18 mouse cellular contexts compared by ENCODE assay signal in genomic region chr17:65842669-65843381, GRCm38 (mm10). TPM values are rescaled to one million over a fixed set of nuclear protein-coding genes. Genes with fewer than 3 reads are reported as not detected.
DNase-seq lines count a peak whose midpoint lies in the region; ATAC-seq lines count a peak whose summit lies in the region.
"Had no signal": no experiment of that assay in that cellular context is flagged by ENCODE, and none has a peak within 500 bp of the region (broad histone marks: within the 10 kb centered on the region; RNA-seq: fewer than 3 reads in every experiment).

No protein-coding gene starts in this region.

- H3K4me1 ChIP-seq in intestine, embryonic 15.5 days (replicated peaks): no peaks in the 10 kb centered on the region
- peaks cover 1% of the 10 kb centered on the region; the same call in 1 of the 2 replicates for H3K4me1 ChIP-seq in midbrain, embryonic 15.5 days
- H3K4me1 ChIP-seq: forebrain, embryonic 12.5 days; limb, embryonic 12.5 days; liver, embryonic 13.5 days; lung, embryonic 15.5 days; midbrain, embryonic 13.5 days had no signal

- H3K36me3 ChIP-seq in intestine, embryonic 15.5 days: peaks cover 23% of the 10 kb centered on the region
- peaks cover 43% of the 10 kb centered on the region for H3K36me3 ChIP-seq in midbrain, embryonic 15.5 days (replicated peaks)

- H3K27me3 ChIP-seq in intestine, embryonic 15.5 days (replicated peaks): no peaks in the 10 kb centered on the region
- no peaks in the 10 kb centered on the region for H3K27me3 ChIP-seq in midbrain, embryonic 15.5 days (replicated peaks)
- H3K27me3 ChIP-seq: forebrain, embryonic 12.5 days; heart, embryonic 13.5 days; limb, embryonic 12.5 days; liver, embryonic 13.5 days; lung, embryonic 15.5 days; midbrain, embryonic 13.5 days had no signal

- WGBS in intestine, embryonic 15.5 days: 82% methylated on average over 10 of the region's 10 CpGs
- WGBS in midbrain, embryonic 15.5 days: 85% methylated on average over 10 of the region's 10 CpGs

- no peak overlapping the region for H3K4me2 ChIP-seq in intestine, embryonic 15.5 days (replicated peaks)
- H3K4me2 ChIP-seq in midbrain, embryonic 15.5 days: no peak overlapping the region
- H3K4me2 ChIP-seq: forebrain, embryonic 12.5 days; heart, embryonic 13.5 days; limb, embryonic 12.5 days; liver, embryonic 13.5 days; lung, embryonic 15.5 days; midbrain, embryonic 13.5 days had no signal

- no peak overlapping the region for H3K27ac ChIP-seq in intestine, embryonic 15.5 days
- H3K27ac ChIP-seq in midbrain, embryonic 15.5 days: no peak overlapping the region
- H3K27ac ChIP-seq: forebrain, embryonic 12.5 days; heart, embryonic 13.5 days; layer of hippocampus, adult 2 months; liver, embryonic 13.5 days; lung, embryonic 15.5 days; macrophage; midbrain, embryonic 13.5 days had no signal

- peak; percentile 26 for DNase-seq in gastrocnemius, postnatal 25 days
- no peak for DNase-seq in gastrocnemius, adult 8-10 months (ENCODE audit: low spot score in 2 of 2)
- peak; percentile 46 for DNase-seq in Muller cell, postnatal 12 days (ENCODE audit: inconsistent ontology term)
- peak; percentile 68 for DNase-seq in kidney, postnatal 14 days
- DNase-seq in embryo, embryonic 9.5 days (ENCODE audit: extremely low spot score): no peak
- DNase-seq: heart, postnatal 36 days; liver, embryonic 13.5 days; thymus, adult 2 months had no signal

- no peak overlapping the region for H3K4me3 ChIP-seq in intestine, embryonic 15.5 days (replicated peaks)
- H3K4me3 ChIP-seq in midbrain, embryonic 15.5 days: no peak overlapping the region
- H3K4me3 ChIP-seq: forebrain, embryonic 12.5 days; heart, embryonic 13.5 days; layer of hippocampus, adult 2 months; left cerebral cortex, adult 2 months; limb, embryonic 12.5 days; liver, embryonic 13.5 days; lung, embryonic 15.5 days; midbrain, embryonic 13.5 days had no signal

- H3K9me3 ChIP-seq in intestine, embryonic 15.5 days: no peaks in the 10 kb centered on the region
- H3K9me3 ChIP-seq in midbrain, embryonic 15.5 days: no peaks in the 10 kb centered on the region
- H3K9me3 ChIP-seq: forebrain, embryonic 12.5 days; heart, embryonic 13.5 days; limb, embryonic 12.5 days; liver, embryonic 13.5 days; lung, embryonic 15.5 days; midbrain, embryonic 13.5 days had no signal

- peak; percentile 56 for ATAC-seq in intestine, embryonic 15.5 days
- no peak for ATAC-seq in midbrain, embryonic 15.5 days (replicated peaks)

- no peak overlapping the region for H3K9ac ChIP-seq in intestine, embryonic 15.5 days
- H3K9ac ChIP-seq in midbrain, embryonic 15.5 days: no peak overlapping the region
- H3K9ac ChIP-seq: forebrain, embryonic 12.5 days; heart, embryonic 13.5 days; limb, embryonic 12.5 days; liver, embryonic 13.5 days; lung, embryonic 15.5 days; midbrain, embryonic 13.5 days had no signal

RNA-seq across cellular contexts. Expression of gene Ralbp1, which starts 42.8 kb away (rescaled TPM):
- 10 to 100 TPM; 20.2 to 20.5 TPM for total RNA-seq in gastrocnemius, postnatal 25 days (2021)
- total RNA-seq in gastrocnemius, adult 8-10 months (2022): 10 to 100 TPM; 24.5 to 31.2 (median 28.6) TPM
- polyA plus RNA-seq in intestine, embryonic 15.5 days (2015; fragmentation: Nextera tagmentation; extraction: Ambion mirVana): 64.3 and 74.9 TPM in 2 replicates
- polyA plus RNA-seq in midbrain, embryonic 15.5 days (2015; fragmentation: Nextera tagmentation; extraction: Ambion mirVana): 57.6 and 67.4 TPM in 2 replicates

Comparison
In these comparisons a context has a peak if more than half of its experiments do, and no peak if none do; other contexts are left out.
1. DNase-seq: peak in gastrocnemius, postnatal 25 days (single experiment), Muller cell, postnatal 12 days (single experiment) and kidney, postnatal 14 days (single experiment); none in gastrocnemius, adult 8-10 months (0 of 2) and embryo, embryonic 9.5 days (single experiment).